Mouse (Mus musculus) adrenal gland, adult 10 weeks (tissue): ENCODE results near the gene Lsm7. TPM values are rescaled to one million over a fixed set of nuclear protein-coding genes. Genes with fewer than 3 reads are reported as not detected.

Source experiments
- polyA plus RNA-seq: library from polyadenylated mRNA; stranded (reverse); fragments of 350-450 nt; fragmentation: Illumina TruSeq; extraction: RNeasy Lipid Tissue Mini Kit (QIAGEN cat#74804); gene quantifications from one replicate; pipeline ENCODE4 v1.2.3, GENCODE M21; 2014; ENCODE audit warnings: low read depth, low replicate concordance

Gene Lsm7
- 3.7 TPM for polyA plus RNA-seq

DNA sequence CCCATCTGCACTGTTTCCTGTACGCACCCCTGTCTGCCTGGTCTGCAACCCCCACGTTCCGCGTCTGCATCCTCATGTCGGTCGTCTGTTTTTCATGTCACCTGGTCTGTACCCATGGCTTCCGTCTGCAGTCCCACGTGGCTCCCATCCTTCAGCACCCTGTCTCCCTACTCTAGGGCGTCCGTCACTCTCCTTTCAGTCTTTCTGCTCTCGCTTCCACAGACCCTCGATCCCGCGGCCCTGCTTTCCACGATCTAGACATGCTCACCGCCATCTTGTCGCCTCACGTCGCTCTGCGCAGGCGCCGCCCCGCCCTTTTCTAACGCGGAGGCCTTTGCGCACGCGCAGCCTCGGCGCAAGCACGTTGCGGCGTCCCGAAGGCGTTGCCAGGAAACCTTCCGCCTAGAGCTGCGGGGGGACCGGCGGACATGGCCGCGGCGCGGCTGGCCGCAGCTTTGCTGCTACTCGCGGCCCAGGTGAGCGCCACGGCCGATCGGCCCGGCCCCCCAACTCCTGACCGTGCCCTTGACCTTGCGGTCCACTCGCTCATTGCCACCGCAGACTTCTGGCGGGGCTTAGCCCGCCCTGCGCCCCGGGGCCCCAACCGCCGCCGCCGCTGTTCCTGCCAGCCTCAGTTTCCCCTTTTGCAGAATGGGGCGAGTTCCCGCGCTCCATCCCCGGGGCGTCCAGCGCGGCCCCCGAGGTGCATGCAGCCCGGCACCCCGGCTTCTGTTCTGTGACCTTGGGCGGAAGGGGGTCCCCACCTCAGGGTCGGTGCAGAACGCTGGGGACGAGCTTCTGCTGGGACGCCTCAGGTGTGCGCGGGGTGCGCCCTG is at the start of gene Lsm7, which contains the start of gene Sppl2b:
Lsm7 (minus strand) TSS at position 297 of the 836 bp plus-strand sequence.
Sppl2b (plus strand) TSS at position 363 of the 836 bp plus-strand sequence.

DNA sequence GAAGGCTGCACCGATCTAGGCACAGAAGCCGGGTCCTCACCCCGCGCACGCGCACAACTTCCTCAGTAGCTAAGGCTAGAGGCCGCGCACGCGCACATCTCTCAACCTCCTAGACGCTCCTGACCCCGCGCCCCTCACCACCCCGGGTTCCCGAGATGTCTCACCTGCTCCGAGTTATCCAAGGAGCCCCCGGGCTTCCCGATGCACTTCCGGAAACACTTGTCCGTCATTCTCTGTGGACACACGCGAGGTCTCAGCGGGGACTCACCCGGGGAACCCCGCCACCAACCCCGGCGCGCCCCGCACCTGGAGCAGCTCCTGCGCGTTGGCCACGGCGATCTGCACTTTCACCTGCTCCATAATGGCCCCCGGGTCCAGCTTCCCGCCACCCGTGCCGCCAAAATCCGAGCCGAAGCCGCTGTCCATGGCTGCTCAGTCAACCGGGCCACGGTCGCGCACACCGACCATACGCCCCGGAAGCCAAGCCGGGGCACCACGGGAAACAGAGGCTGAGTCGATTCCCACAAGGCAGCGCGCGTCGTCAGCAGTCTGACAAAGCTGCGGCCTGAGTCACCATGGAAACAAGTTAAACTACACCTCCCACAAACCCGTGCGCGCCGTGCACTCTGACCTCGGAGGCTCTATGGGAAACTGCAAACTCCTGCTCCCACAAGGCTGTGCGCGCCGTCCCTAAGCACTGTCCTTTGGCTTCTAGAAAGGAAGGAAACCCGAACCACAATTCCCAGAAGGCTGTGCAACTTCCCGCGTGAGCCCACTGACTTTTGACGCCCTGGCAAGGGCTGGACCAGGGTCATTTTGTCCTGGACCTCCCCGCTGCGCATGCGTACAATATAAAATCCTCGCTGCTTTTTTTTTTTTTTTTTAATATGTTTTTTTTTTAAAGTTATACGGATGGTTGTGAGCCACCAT is 45.6 kb upstream of the Lsm7 start, which contains the start of gene Timm13:
Timm13 (minus strand) TSS at position 652 of the 930 bp plus-strand sequence.

DNA sequence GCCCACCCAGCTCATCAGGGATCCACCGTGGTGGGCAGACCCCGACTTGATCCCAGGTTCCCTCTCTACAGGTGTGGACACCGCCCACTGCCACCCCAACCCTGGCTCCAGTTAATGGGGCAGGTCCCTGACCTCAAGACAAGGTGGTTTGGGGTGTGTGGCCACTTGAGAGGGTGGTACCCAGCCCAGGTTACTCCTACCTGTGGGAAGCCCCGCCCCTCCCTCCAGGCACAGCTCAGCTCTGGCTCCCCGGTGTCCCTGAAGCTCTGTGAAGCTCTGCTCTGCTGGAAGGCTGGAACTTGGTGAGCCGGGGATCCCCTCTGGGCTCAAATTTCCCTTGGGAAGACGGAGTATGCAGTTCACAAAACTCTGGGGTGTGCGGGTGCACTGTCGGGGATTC is 16.6 kb upstream of the Lsm7 start, which contains the start of gene Tmprss9:
Tmprss9 (plus strand) TSS at position 268 of the 400 bp plus-strand sequence.

DNA sequence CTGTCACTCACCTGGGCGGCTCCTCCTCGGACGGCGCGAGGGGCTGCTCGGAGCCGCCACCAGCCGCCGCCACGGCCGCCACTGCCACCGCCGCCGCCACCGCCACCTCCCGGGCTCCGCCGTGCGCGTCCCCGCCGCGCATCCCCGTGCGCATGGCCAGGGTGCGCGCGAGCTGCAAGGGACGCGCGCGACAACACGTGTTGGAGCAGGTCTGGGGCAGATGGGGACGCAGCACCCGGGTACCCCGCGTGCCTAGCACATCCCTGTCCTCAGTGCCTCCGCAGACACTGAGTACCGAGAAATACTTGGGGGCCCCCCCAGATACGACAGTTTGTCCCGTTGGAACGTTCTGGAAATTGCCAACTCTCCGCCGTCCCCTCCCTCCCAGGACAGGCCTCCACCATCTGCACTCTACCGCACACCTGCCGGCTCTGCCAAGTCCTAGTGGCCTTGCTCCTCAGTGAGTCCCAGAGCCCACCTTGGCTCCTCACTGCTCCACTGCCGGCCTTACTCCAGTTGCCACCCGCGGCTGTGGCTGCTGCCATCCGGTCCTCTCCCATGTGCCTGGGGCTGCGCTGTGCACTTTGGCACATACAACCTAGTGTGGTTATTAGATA is 11.0 kb downstream of the Lsm7 start, which contains the start of gene Lingo3:
Lingo3 (minus strand) TSS at position 109 of the 617 bp plus-strand sequence.

DNA sequence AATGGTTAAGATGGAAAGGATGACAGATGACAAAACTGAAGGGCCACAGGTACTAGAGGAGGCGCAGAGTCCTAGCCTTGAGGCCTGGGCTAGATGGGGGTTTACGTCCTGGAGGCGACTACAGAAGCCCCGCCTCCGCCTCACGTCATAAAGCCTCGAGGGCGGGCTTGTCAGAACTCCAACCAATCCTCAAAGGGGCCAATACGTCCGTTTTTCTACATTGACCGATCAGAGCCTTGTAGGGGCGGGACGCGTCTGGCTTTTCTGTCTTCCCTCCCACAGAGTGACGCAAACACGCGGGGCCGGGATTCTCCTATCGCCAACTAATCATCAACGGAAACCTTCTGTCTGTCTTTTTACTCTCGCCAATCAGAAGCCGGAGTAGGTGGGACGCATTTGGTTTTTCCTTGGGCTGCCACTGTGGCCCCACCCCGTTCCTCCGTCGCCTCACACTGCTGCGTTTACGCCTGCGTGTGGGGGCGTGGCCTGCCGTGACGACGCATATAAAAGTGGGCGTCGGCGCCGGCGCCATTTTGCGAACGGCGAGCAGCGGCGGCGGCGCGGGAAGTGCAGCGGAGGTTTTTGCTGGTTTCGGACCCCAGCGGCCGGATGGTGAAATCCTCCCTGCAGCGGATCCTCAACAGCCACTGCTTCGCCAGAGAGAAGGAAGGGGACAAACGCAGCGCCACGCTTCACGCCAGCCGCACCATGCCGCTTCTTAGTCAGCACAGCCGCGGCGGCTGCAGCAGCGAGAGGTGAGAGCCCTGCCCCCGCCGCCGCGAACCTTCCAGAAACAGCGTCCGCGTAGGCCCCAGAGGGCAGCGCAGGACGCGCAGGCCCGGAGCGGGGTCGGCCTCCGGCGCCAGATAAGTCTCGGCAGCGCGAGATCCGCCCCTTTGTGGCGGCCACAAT is 28.6 kb downstream of the Lsm7 start, which contains the start of gene Oaz1:
Oaz1 (plus strand) TSS at position 506 of the 912 bp plus-strand sequence.

DNA sequence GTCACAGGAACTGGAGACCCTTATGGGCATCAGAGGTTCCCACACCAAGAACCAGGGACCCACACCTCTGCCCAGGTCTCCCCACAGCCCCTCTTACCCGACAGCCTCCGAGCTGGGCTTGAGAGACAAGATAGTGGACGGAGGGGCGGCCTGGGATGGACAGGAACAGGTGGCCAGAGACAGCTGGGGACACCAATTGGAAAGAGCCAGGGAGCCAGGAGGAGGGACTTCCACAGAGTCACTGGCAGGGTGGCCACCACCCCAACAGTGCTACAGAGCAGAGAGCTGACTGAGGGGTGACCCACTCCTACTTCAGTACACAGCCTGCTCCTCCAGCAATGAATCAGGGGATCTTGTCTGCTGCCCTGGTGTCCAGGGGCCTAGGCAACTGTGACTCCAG is 41.6 kb downstream of the Lsm7 start, which contains the start of gene Jsrp1:
Jsrp1 (minus strand) TSS at position 133 of the 400 bp plus-strand sequence.

DNA sequence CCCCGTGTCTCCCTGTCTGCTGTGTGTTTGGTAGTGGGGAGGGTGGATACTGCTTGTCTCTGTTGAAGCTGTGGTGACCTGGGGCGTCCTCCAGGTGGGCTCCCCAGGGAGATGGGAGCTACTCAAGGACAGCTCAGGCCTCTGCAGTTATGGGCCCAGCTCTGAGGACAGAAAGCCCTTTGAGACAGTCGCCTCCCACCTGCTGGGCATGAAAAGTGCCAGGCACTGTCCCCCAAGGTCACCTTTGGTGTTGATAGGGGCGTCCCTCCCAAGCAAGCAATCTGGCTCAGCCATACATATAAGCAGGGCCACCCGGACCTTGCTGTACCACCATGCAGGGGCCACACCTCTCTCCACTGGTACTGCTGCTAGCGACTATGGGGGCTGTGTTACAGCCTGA is 50.1 kb downstream of the Lsm7 start, which contains the start of gene Amh:
Amh (plus strand) TSS at position 328 of the 400 bp plus-strand sequence.

Other genes with a start within 250 kb of the Lsm7 start
- not detected for gene Gm49322, start 249.2 kb downstream of the Lsm7 start, polyA plus RNA-seq
- 2.0 TPM for gene Csnk1g2, start 232.4 kb downstream of the Lsm7 start, polyA plus RNA-seq
- 0.58 TPM for gene Btbd2, start 198.1 kb downstream of the Lsm7 start, polyA plus RNA-seq
- 3.6 TPM for gene Mknk2, start 177.1 kb downstream of the Lsm7 start, polyA plus RNA-seq
- 3.9 TPM for gene Mob3a, start 153.2 kb downstream of the Lsm7 start, polyA plus RNA-seq
- gene Izumo4, start 153.0 kb downstream of the Lsm7 start, polyA plus RNA-seq: not detected
- 9.3 TPM for gene Ap3d1, start 112.9 kb downstream of the Lsm7 start, polyA plus RNA-seq
- 3.6 TPM for gene Dot1l, start 100.0 kb downstream of the Lsm7 start, polyA plus RNA-seq
- gene Sf3a2, start 57.0 kb downstream of the Lsm7 start, polyA plus RNA-seq: 2.6 TPM
- 2.5 TPM for gene Plekhj1, start 56.6 kb downstream of the Lsm7 start, polyA plus RNA-seq
- gene Amh, start 50.0 kb downstream of the Lsm7 start, polyA plus RNA-seq: not detected
- not detected for gene Jsrp1, start 41.7 kb downstream of the Lsm7 start, polyA plus RNA-seq
- 163 TPM for gene Oaz1, start 28.6 kb downstream of the Lsm7 start, polyA plus RNA-seq
- gene Lingo3, start 11.2 kb downstream of the Lsm7 start, polyA plus RNA-seq: 0.76 TPM
- not detected for gene Sppl2b, start 66 bp upstream of the Lsm7 start, polyA plus RNA-seq
- not detected for gene Tmprss9, start 16.6 kb upstream of the Lsm7 start, polyA plus RNA-seq
- gene Timm13, start 45.8 kb upstream of the Lsm7 start, polyA plus RNA-seq: not detected
- gene Lmnb2, start 63.0 kb upstream of the Lsm7 start, polyA plus RNA-seq: 0.23 TPM
- 28.2 TPM for gene Gadd45b, start 74.9 kb upstream of the Lsm7 start, polyA plus RNA-seq
- 10.1 TPM for gene Gng7, start 159.7 kb upstream of the Lsm7 start, polyA plus RNA-seq
- 0.93 TPM for gene Diras1, start 170.5 kb upstream of the Lsm7 start, polyA plus RNA-seq
- 1.7 TPM for gene Slc39a3, start 182.2 kb upstream of the Lsm7 start, polyA plus RNA-seq
- 2.3 TPM for gene Sgta, start 205.0 kb upstream of the Lsm7 start, polyA plus RNA-seq
- gene Thop1, start 214.8 kb upstream of the Lsm7 start, polyA plus RNA-seq: not detected
- gene Creb3l3, start 243.7 kb upstream of the Lsm7 start, polyA plus RNA-seq: not detected